Mouse (Mus musculus) frontal cortex, adult 2 months (tissue): ENCODE measurements around the gene Dok4. TPM values are rescaled to one million over a fixed set of nuclear protein-coding genes. Genes with fewer than 3 reads are reported as not detected.

Experiments
- polyA plus RNA-seq: library from polyadenylated mRNA; depleted of rRNA; stranded (reverse); fragments of >200 nt; gene quantifications from 2 replicates; pipeline ENCODE4 v1.2.3, GENCODE M21; 2012; rRNA removed

The Dok4 gene
- polyA plus RNA-seq, 1 experiment: 21.0 TPM

Other genes starting within 250 kb of the Dok4 start
- gene Arl2bp, start 209.7 kb downstream of the Dok4 start, polyA plus RNA-seq: 233 and 264 TPM in 2 replicates
- 89.0 TPM in 2 replicates for gene Pllp, start 180.1 kb downstream of the Dok4 start, polyA plus RNA-seq
- 0.22 and 0.23 TPM in 2 replicates for gene Ccl22, start 130.7 kb downstream of the Dok4 start, polyA plus RNA-seq
- gene Cx3cl1, start 104.3 kb downstream of the Dok4 start, polyA plus RNA-seq: 470 and 510 TPM in 2 replicates
- gene Ccl17, start 65.9 kb downstream of the Dok4 start, polyA plus RNA-seq: 2.2 and 3.1 TPM in 2 replicates
- gene Coq9, start 38.0 kb downstream of the Dok4 start, polyA plus RNA-seq: 94.0 and 109 TPM in 2 replicates
- 40.5 and 44.8 TPM in 2 replicates for gene Ciapin1, start 38.0 kb downstream of the Dok4 start, polyA plus RNA-seq
- gene Polr2c, start 18.9 kb downstream of the Dok4 start, polyA plus RNA-seq: 99.6 and 111 TPM in 2 replicates
- 2.9 and 3.1 TPM in 2 replicates for gene Ccdc102a, start 41.8 kb upstream of the Dok4 start, polyA plus RNA-seq
- gene Adgrg5, start 47.4 kb upstream of the Dok4 start, polyA plus RNA-seq: 0.04 and 0.06 TPM in 2 replicates
- 127 and 147 TPM in 2 replicates for gene Adgrg1, start 98.4 kb upstream of the Dok4 start, polyA plus RNA-seq
- gene Adgrg3, start 141.4 kb upstream of the Dok4 start, polyA plus RNA-seq: 0.54 and 0.59 TPM in 2 replicates
- 0.80 and 1.2 TPM in 2 replicates for gene Drc7, start 178.8 kb upstream of the Dok4 start, polyA plus RNA-seq
- 50.8 and 53.0 TPM in 2 replicates for gene Katnb1, start 204.9 kb upstream of the Dok4 start, polyA plus RNA-seq